Mouse (Mus musculus): ENCODE measurements around the gene Iqcb1. TPM values are rescaled to one million over a fixed set of nuclear protein-coding genes. Genes with fewer than 3 reads are reported as not detected.

Gene Iqcb1
- polyA plus RNA-seq, 1 experiment = 1.1 TPM

Other genes starting within 250 kb of the Iqcb1 start
- 1.7 and 2.5 TPM in 2 replicates for gene Cd86, start 162.3 kb upstream of the Iqcb1 start, polyA plus RNA-seq (2012; rRNA removed)
- 4.4 and 7.4 TPM in 2 replicates for gene Ildr1, start 134.4 kb upstream of the Iqcb1 start, polyA plus RNA-seq (2012; rRNA removed)
- gene Slc15a2, start 43.4 kb upstream of the Iqcb1 start, polyA plus RNA-seq (2012; rRNA removed) = 0.62 and 2.4 TPM in 2 replicates
- gene Eaf2, start 46.6 kb downstream of the Iqcb1 start, polyA plus RNA-seq (2012; rRNA removed) = 2.1 and 4.7 TPM in 2 replicates
- 57.5 and 62.7 TPM in 2 replicates for gene Golgb1, start 46.8 kb downstream of the Iqcb1 start, polyA plus RNA-seq (2012; rRNA removed)
- gene Hcls1, start 106.6 kb downstream of the Iqcb1 start, polyA plus RNA-seq (2012; rRNA removed) = 16.0 and 19.3 TPM in 2 replicates
- gene Fbxo40, start 162.1 kb downstream of the Iqcb1 start, polyA plus RNA-seq (2012; rRNA removed) = 0.04 and 0.66 TPM in 2 replicates
- gene Polq, start 183.4 kb downstream of the Iqcb1 start, polyA plus RNA-seq (2012; rRNA removed) = 0.90 and 1.2 TPM in 2 replicates